Mouse (Mus musculus) heart, adult 2 months (tissue): ENCODE results near the gene Dnajc11.

Experiments used
- CTCF ChIP-seq: fragments of 200-600 bp; IDR thresholded peaks from 2 replicates; pipeline ENCODE4 v1.8.1; 2022; ENCODE audit warnings: antibody characterized with exemption, mild to moderate bottlenecking, moderate library complexity
- EP300 ChIP-seq: fragments of 200-500 bp; IDR thresholded peaks from 2 replicates; pipeline ENCODE4 v1.6.1; 2011; ENCODE audit warnings: low read depth, low read length, control low read depth; ENCODE audit not compliant: insufficient read depth
- POLR2A ChIP-seq: fragments of 200-500 bp; IDR thresholded peaks from 2 replicates; pipeline ENCODE4 v1.6.1; 2011; ENCODE audit warnings: mild to moderate bottlenecking, low read depth, low read length, control low read depth; ENCODE audit not compliant: insufficient read depth

- no peak for TF ChIP-seq CTCF
- TF ChIP-seq POLR2A = no peak
- TF ChIP-seq EP300 = no peak
Measured at GRCm38 (mm10) chr4:151938089-151938488, 4.6 kb downstream of the Dnajc11 start.
